Mouse (Mus musculus) embryo, embryonic 10 days (tissue): Measurements from ENCODE around the gene Cyyr1.

Experiments used
- DNase-seq: peaks from one replicate; pipeline ENCODE4 v3.0.0-alpha.2; 2015; ENCODE audit warnings: low spot score

Cyyr1 gene

GRCm38 (mm10) chr16:85470057-85470456, 83.1 kb downstream of the Cyyr1 start:
- no peak for DNase-seq

DNA sequence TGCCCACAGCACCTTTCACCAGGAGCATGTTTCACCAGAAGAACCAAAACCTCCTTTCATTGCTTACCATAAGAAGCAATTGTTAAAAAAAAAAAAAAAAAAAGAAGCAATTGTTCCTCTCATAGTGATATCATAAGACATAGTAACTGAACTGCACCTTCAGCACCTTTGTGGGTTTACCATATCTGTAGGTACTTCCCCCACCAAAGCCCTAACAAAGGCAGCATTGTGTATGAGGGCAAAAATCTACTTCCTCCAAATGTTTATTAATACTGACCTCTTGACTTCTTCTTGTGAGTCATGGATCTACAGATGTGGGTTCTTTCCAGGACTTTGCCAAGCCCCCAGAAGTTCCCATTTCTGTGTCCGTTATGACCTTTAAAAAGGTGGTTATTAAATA, 98.2 kb downstream of the Cyyr1 start:
- no peak for DNase-seq

DNA sequence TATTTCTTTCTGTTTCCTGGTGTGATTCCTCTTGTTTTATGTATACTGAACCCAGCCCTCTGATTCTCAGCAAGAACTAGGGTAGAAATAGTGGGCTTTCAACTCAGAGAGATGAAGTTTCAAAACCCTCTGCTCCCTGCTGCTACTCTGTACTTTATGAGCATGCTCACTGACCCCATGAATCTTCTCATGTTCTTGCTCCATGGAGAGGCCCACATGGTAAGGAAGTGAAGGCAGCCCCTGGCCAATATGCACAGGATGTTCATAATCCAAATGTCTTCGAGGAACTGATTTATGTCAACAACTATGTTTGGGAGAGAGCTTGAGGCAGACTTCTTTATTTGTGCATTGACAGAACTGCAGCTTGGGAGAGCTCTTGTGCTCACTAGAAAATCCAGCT, 106.9 kb downstream of the Cyyr1 start:
- DNase-seq: no peak

GRCm38 (mm10) chr16:85445801-85446200, 107.4 kb downstream of the Cyyr1 start:
- no peak for DNase-seq

DNA sequence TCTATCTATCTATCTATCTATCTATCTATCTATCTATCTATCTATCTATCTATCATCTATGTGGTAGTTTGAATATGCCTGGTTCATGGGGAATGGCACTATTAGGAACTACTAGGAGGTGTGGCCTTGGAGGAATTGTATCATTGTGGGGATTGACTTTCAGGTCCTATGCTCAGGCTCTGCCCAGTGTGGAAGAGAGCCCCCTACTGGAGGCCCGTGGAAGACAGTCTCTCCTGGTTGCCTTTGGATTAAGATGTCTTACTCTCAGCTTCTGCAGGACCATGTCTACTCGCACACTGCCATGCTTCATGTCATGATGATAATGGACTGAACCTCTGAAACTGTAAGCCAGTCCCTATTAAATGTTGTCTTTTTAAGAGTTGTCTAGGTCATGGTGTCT, 117.8 kb downstream of the Cyyr1 start:
- DNase-seq: peak; percentile 6

DNA sequence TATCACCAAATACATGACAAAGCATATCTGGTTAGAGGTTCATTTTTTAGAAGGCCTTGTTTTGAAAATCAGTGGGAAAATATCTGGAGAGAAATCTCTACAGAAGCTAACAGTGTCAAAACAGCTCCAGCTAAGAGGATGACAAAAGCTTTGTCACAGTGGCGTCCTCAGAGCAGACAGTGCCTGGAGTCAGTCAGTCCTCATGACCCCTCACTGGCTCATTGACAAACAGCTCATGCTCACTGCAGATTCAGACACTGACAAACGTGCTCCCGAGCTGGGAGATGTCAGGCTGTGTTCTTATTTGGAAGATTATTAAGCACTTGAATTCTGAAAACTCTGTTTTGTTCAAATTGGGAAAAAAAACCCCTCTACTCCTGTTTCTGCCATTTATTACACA, 124.0 kb downstream of the Cyyr1 start:
- DNase-seq: no peak

- no peak for DNase-seq
Observed at GRCm38 (mm10) chr16:85422889-85423288, 130.3 kb downstream of the Cyyr1 start.

- no peak for DNase-seq
Observed at GRCm38 (mm10) chr16:85415415-85415814, 137.8 kb downstream of the Cyyr1 start.

- DNase-seq: peak; percentile 65
Observed at GRCm38 (mm10) chr16:85393430-85393948, 159.7 kb downstream of the Cyyr1 start.

DNA sequence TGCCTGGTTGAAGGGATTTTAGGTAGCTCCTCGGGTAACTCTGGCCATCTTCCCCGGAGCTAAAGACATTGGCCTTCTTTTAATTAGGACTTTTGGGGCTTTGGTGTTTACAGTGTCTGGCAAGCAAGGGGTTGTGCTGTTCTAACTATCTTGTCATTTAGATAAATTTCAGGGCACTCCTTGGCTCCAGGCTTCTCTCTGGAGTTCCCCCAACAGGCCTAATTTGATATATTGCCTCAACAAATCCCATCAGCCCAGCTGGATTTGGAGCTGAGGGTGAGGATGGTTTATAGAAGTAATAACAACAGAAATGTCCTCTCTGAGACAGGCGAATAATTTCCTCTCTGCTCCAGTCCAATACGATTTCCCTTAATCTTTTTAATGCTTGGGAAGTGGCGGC, 166.4 kb downstream of the Cyyr1 start:
- DNase-seq: no peak
